Mouse (Mus musculus): ENCODE data around the gene Il3ra. TPM values are rescaled to one million over a fixed set of nuclear protein-coding genes. Genes with fewer than 3 reads are reported as not detected.

The Il3ra gene
- total RNA-seq (2021) = 1 to 10 TPM; 3.3 to 4.2 TPM
- long read RNA-seq, partial matches to known transcripts = 0 of 1 reads
- long read RNA-seq, other reads (novel, unspliced or antisense) = 1 of 1 reads

- peak; percentile 65 to 77 for DNase-seq (ENCODE audit: low spot score in 2 of 2)
These were observed at the start of gene Il3ra for GRCm38 (mm10) chr14:14345948-14346812. TSS of gene Il3ra (plus strand) at chr14:14346275.

GRCm38 (mm10) chr14:14308938-14309337, 37.1 kb upstream of the Il3ra start:
- no peak for DNase-seq (ENCODE audit: low spot score in 2 of 2)

GRCm38 (mm10) chr14:14309416-14309815, 36.7 kb upstream of the Il3ra start:
- DNase-seq (ENCODE audit: low spot score in 2 of 2) = no peak

GRCm38 (mm10) chr14:14322528-14322927, 23.5 kb upstream of the Il3ra start, which contains the start of gene Olfr31:
TSS of gene Olfr31 (plus strand) at chr14:14322828.
- DNase-seq (ENCODE audit: low spot score in 2 of 2) = no peak

GRCm38 (mm10) chr14:14345113-14345871, 783 bp upstream of the Il3ra start:
- DNase-seq (ENCODE audit: low spot score in 2 of 2) = peak; percentile 69 to 83

- DNase-seq (ENCODE audit: low spot score in 2 of 2) = peak in 1 of 2 experiments; percentile 2
These were observed 682 bp downstream of the Il3ra start for GRCm38 (mm10) chr14:14346813-14347100.

GRCm38 (mm10) chr14:14347151-14347835, 1.2 kb downstream of the Il3ra start:
- peak; percentile 35 to 41 for DNase-seq (ENCODE audit: low spot score in 2 of 2)

- DNase-seq (ENCODE audit: low spot score in 2 of 2) = peak; percentile 39 to 60
These were observed 2.0 kb downstream of the Il3ra start for GRCm38 (mm10) chr14:14347836-14348621.

GRCm38 (mm10) chr14:14348674-14349401, 2.8 kb downstream of the Il3ra start:
- peak in 1 of 2 experiments; percentile 3 for DNase-seq (ENCODE audit: low spot score in 2 of 2)

GRCm38 (mm10) chr14:14349485-14350262, 3.6 kb downstream of the Il3ra start:
- peak in 1 of 2 experiments; percentile 2 for DNase-seq (ENCODE audit: low spot score in 2 of 2)

GRCm38 (mm10) chr14:14350263-14351147, 4.4 kb downstream of the Il3ra start:
- no peak for DNase-seq (ENCODE audit: low spot score in 2 of 2)

- DNase-seq (ENCODE audit: low spot score in 2 of 2) = no peak
These were observed 5.0 kb downstream of the Il3ra start for GRCm38 (mm10) chr14:14351148-14351455.

- DNase-seq (ENCODE audit: low spot score in 2 of 2) = peak; percentile 5 to 24
These were observed 5.9 kb downstream of the Il3ra start for GRCm38 (mm10) chr14:14351721-14352590.

- DNase-seq (ENCODE audit: low spot score in 2 of 2) = no peak
These were observed 6.5 kb downstream of the Il3ra start for GRCm38 (mm10) chr14:14352606-14353005.

GRCm38 (mm10) chr14:14353081-14353732, 7.1 kb downstream of the Il3ra start:
- DNase-seq (ENCODE audit: low spot score in 2 of 2) = no peak

GRCm38 (mm10) chr14:14353740-14354510, 7.8 kb downstream of the Il3ra start:
- no peak for DNase-seq (ENCODE audit: low spot score in 2 of 2)
